Mouse (Mus musculus) spleen, postnatal 10 days (tissue): ENCODE data around the gene Gfra4.

ENCODE experiments used
- DNase-seq, 2 experiments: peaks; one replicate each; pipeline ENCODE4 v3.0.0; 2021 to 2022; ENCODE audit warnings: low spot score in 2 of 2

Gfra4 gene

GRCm38 (mm10) chr2:131042988-131043387 lies at the start of gene Gfra4:
TSS of gene Gfra4 (minus strand) at chr2:131043088.
- DNase-seq: no peak

- no peak for DNase-seq
Measured at GRCm38 (mm10) chr2:131090852-131091251, 48.0 kb upstream of the Gfra4 start.

GRCm38 (mm10) chr2:131089634-131090033 lies 46.7 kb upstream of the Gfra4 start:
- no peak for DNase-seq

- no peak for DNase-seq
Measured at GRCm38 (mm10) chr2:131088581-131088980, 45.7 kb upstream of the Gfra4 start.

GRCm38 (mm10) chr2:131086667-131087390 lies 43.9 kb upstream of the Gfra4 start, which contains the start of gene Siglec1:
TSS of gene Siglec1 (minus strand) at chr2:131086765.
- no peak for DNase-seq

- no peak for DNase-seq
Measured at GRCm38 (mm10) chr2:131084206-131084605, 41.3 kb upstream of the Gfra4 start.

GRCm38 (mm10) chr2:131080507-131080906 lies 37.6 kb upstream of the Gfra4 start:
- DNase-seq: no peak

GRCm38 (mm10) chr2:131072536-131072935 lies 29.6 kb upstream of the Gfra4 start:
- no peak for DNase-seq

- DNase-seq: no peak
Measured at GRCm38 (mm10) chr2:131067481-131067880, 24.6 kb upstream of the Gfra4 start.

- DNase-seq: no peak
Measured at GRCm38 (mm10) chr2:131066342-131066741, 23.5 kb upstream of the Gfra4 start.

GRCm38 (mm10) chr2:131063404-131063864 lies 20.5 kb upstream of the Gfra4 start, which contains the start of gene Adam33:
TSS of gene Adam33 (minus strand) at chr2:131063814.
- no peak for DNase-seq

- DNase-seq: no peak
Measured at GRCm38 (mm10) chr2:131061607-131062006, 18.7 kb upstream of the Gfra4 start.

- DNase-seq: no peak
Measured at GRCm38 (mm10) chr2:131060784-131061183, 17.9 kb upstream of the Gfra4 start.

- no peak for DNase-seq
Measured at GRCm38 (mm10) chr2:131059781-131060540, 17.1 kb upstream of the Gfra4 start.

- DNase-seq: no peak
Measured at GRCm38 (mm10) chr2:131059377-131059776, 16.5 kb upstream of the Gfra4 start.

GRCm38 (mm10) chr2:131058672-131059071 lies 15.8 kb upstream of the Gfra4 start:
- no peak for DNase-seq

- DNase-seq: peak in 1 of 2 experiments; percentile 38
Measured at GRCm38 (mm10) chr2:131056191-131056590, 13.3 kb upstream of the Gfra4 start.

GRCm38 (mm10) chr2:131055631-131056030 lies 12.7 kb upstream of the Gfra4 start:
- DNase-seq: peak; percentile 66 to 88

- DNase-seq: no peak
Measured at GRCm38 (mm10) chr2:131054646-131055264, 11.9 kb upstream of the Gfra4 start.

- DNase-seq: peak in 1 of 2 experiments; percentile 65
Measured at GRCm38 (mm10) chr2:131053851-131054645, 11.2 kb upstream of the Gfra4 start.

GRCm38 (mm10) chr2:131052862-131053418 lies 10.1 kb upstream of the Gfra4 start:
- peak; percentile 39 to 40 for DNase-seq
